Mouse (Mus musculus): ENCODE results near the gene Macrod2. TPM values are rescaled to one million over a fixed set of nuclear protein-coding genes. Genes with fewer than 3 reads are reported as not detected.

Gene Macrod2
- polyA plus RNA-seq, 1 experiment: 57.8 TPM

GRCm38 (mm10) chr2:141834156-141834782 is 1439.2 kb downstream of the Macrod2 start:
- TF ChIP-seq FLI1 (IDR thresholded peaks at IDR 0.05; ENCODE audit: low read length) (no peak), GATA1 (IDR thresholded peaks at IDR 0.05; ENCODE audit: borderline replicate concordance, low read length) (no peak)
- H3K27me3 ChIP-seq (replicated peaks): no peaks in the 10 kb centered on the region
- no peaks in the 10 kb centered on the region for H3K36me3 ChIP-seq (replicated peaks; ENCODE audit: low read length)
- no peak overlapping the region for H3K4me3 ChIP-seq (replicated peaks)
- H3K9me3 ChIP-seq: no peaks in the 10 kb centered on the region
- H3K4me1 ChIP-seq: no peaks in the 10 kb centered on the region

- no peaks in the 10 kb centered on the region for H3K27me3 ChIP-seq (replicated peaks)
- no peaks in the 10 kb centered on the region for H3K9me3 ChIP-seq
- no peak overlapping the region for H3K4me3 ChIP-seq (replicated peaks)
- H3K36me3 ChIP-seq (replicated peaks; ENCODE audit: low read length): no peaks in the 10 kb centered on the region
- H3K4me1 ChIP-seq: no peaks in the 10 kb centered on the region
- TF ChIP-seq FLI1 (IDR thresholded peaks at IDR 0.05; ENCODE audit: low read length) (no peak), GATA1 (IDR thresholded peaks at IDR 0.05; ENCODE audit: borderline replicate concordance, low read length) (no peak)
Measured at GRCm38 (mm10) chr2:141844408-141845175, 1449.5 kb downstream of the Macrod2 start.

- Histone ChIP-seq H3K27me3 (replicated peaks) (no peaks in the 10 kb centered on the region), H3K9me3 (no peaks in the 10 kb centered on the region; the same call in 1 of the 2 replicates), H3K4me1 (no peaks in the 10 kb centered on the region), H3K36me3 (replicated peaks; ENCODE audit: low read length) (no peaks in the 10 kb centered on the region), H3K4me3 (replicated peaks) (no peak overlapping the region)
- TF ChIP-seq GATA1 (IDR thresholded peaks at IDR 0.05; ENCODE audit: borderline replicate concordance, low read length) (no peak), FLI1 (IDR thresholded peaks at IDR 0.05; ENCODE audit: low read length) (no peak)
Measured at GRCm38 (mm10) chr2:141859220-141859619, 1464.1 kb downstream of the Macrod2 start.

DNA sequence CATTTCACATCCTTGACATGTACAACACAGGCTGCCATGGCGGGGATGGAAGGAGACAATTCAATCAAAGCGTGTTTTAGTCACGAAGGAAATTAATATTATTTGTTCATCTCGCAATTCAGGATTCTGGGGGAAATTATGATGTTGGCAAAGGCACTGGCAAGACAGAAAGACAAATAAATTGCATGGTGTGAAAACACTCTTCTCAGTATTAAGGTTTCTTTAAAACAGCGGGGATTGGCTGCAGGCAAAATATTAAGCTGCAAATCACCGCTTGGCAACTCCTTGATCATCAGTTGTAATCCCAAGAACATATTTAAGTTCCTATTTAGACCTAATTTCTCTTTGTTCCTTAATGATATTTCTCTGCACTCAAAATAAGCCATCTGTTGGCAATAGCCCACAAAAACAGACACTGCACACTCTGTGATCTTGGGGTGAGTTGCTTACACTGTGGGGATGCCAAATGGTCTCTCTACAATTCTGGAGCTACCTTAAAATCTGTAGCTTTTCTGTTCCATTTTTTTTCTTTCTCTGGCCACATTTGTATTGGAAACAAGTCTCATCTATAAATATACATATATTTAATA is 1466.7 kb downstream of the Macrod2 start:
- no peaks in the 10 kb centered on the region for H3K27me3 ChIP-seq (replicated peaks)
- H3K36me3 ChIP-seq (replicated peaks; ENCODE audit: low read length): no peaks in the 10 kb centered on the region
- H3K9me3 ChIP-seq: no peaks in the 10 kb centered on the region; the same call in 1 of the 2 replicates
- no peak for TF ChIP-seq FLI1 (IDR thresholded peaks at IDR 0.05; ENCODE audit: low read length)
- TF ChIP-seq GATA1 (IDR thresholded peaks at IDR 0.05; ENCODE audit: borderline replicate concordance, low read length): no peak
- no peaks in the 10 kb centered on the region for H3K4me1 ChIP-seq
- no peak overlapping the region for H3K4me3 ChIP-seq (replicated peaks)

DNA sequence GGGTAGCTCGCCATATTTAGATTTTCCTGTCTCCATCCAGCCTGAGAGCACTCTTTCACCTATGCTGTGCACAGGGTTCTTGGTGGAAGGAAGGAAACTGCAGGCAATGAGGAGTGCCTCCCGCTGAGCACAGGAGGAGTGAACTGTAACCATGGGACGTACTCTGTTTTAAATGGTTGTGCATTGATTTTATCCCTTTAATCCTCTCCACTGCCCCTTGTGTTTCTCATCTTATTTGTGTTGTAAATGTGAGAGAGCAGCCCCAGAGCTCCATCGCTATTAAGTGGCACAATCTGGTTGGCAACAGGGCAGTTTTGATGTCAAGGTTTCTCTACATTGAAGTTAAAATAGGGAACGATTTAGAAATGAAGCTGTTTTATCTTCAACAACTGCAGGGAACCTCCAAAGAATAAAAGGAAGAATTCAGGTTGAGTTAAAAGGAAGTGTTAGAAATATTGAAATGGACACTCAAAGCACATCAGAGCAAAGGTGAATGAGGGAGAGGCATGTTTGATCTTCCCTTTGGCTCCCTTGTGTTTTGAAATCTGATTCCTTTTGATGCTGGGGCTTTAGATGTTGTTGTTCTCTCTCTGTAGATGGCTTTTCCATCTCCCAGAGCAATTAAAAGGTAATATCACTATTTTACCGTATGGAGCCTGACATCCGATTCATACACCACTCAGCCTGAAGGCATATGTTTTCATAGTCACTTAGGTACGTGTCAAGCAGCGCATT is 1467.6 kb downstream of the Macrod2 start:
- Histone ChIP-seq H3K36me3 (replicated peaks; ENCODE audit: low read length) (no peaks in the 10 kb centered on the region), H3K4me1 (no peaks in the 10 kb centered on the region), H3K27me3 (replicated peaks) (no peaks in the 10 kb centered on the region), H3K4me3 (replicated peaks) (no peak overlapping the region), H3K9me3 (no peaks in the 10 kb centered on the region; the same call in 1 of the 2 replicates)
- TF ChIP-seq FLI1 (IDR thresholded peaks at IDR 0.05; ENCODE audit: low read length): no peak
- no peak for TF ChIP-seq GATA1 (IDR thresholded peaks at IDR 0.05; ENCODE audit: borderline replicate concordance, low read length)

DNA sequence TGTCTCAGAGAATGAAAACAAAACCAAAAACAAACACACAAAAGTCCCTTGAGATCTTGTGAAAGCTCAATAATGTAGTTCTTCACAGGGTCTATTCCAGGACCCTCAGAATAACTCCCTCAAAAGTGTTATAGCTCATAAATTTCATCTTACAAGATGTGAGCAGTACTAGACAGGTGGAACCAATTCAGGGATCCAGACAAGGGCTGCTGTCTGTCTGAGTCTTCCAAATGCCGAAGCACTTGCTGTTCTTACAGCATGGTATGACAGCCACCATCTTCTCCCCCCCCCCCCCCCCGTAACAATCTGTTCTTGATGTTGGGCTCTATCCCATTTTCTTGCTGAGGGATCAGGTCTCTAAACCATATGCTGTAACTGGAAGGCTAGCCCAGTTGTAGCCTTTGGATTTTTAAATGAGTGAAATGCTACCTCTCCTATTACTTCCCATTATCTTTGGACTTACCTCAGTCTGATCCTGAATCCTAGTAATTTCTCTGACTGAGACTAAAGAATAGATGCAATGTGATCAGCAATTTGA is 1468.6 kb downstream of the Macrod2 start:
- Histone ChIP-seq H3K9me3 (no peaks in the 10 kb centered on the region; the same call in 1 of the 2 replicates), H3K36me3 (replicated peaks; ENCODE audit: low read length) (no peaks in the 10 kb centered on the region), H3K4me3 (replicated peaks) (no peak overlapping the region), H3K4me1 (no peaks in the 10 kb centered on the region), H3K27me3 (replicated peaks) (no peaks in the 10 kb centered on the region)
- TF ChIP-seq FLI1 (IDR thresholded peaks at IDR 0.05; ENCODE audit: low read length): no peak
- no peak for TF ChIP-seq GATA1 (IDR thresholded peaks at IDR 0.05; ENCODE audit: borderline replicate concordance, low read length)

DNA sequence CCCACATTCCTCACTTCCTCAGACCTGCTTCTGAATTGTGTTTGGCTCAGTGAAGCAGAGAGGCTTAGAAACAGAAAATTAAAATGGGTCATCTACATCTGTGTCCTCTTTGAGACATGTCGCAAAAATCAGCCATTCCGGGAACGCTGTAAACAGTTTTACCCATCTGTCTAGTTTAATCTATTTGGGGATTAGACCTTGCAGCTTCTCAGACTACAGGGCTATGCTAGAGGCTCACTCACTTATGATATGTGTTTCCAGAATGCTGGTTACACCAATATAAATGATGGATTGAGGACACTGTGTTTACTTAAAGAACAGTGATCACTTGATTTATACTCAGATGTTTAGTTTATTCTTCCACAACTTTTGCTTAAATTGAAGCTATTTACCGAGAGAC is 1475.8 kb downstream of the Macrod2 start:
- Histone ChIP-seq H3K9me3 (0 out of 2 replicates have a peak, but pooled peaks cover 2% of the 10 kb centered on the region), H3K36me3 (replicated peaks; ENCODE audit: low read length) (no peaks in the 10 kb centered on the region), H3K4me1 (no peaks in the 10 kb centered on the region), H3K4me3 (replicated peaks) (no peak overlapping the region), H3K27me3 (replicated peaks) (no peaks in the 10 kb centered on the region)
- TF ChIP-seq FLI1 (IDR thresholded peaks at IDR 0.05; ENCODE audit: low read length) (no peak), GATA1 (IDR thresholded peaks at IDR 0.05; ENCODE audit: borderline replicate concordance, low read length) (no peak)

DNA sequence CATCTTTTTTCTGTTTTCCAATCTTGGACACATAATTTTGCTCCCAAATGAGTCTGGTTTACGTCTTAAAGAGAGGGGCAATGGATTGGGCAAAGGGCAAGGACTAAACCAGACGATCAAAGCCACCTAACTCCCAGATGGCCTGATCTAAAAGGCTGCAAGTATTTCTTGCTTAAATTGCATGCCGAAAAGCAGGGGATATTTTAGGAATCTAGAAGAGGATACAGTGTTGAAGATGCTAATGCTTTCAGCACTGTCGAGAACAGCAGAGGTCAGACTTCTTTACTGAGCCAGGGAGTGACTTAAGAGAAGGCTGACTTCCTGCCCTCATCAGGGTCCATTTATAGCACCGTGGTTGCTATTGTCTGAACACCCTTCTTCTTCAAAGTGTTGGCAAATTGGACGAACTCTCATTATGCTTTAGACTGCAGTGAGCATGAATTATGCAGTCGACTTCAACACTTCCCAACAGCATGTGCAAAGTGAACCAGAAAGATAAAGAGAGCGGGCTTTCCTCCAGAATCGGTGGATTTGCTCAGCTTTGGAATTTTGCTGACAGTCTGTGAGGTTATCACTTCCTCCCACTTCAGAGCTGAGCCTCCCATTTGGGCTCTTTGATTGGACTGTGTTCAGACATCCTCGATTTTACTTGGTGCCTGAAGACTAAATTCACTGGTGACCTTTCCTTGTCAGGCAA is 1481.2 kb downstream of the Macrod2 start:
- Histone ChIP-seq H3K4me1 (no peaks in the 10 kb centered on the region), H3K36me3 (replicated peaks; ENCODE audit: low read length) (no peaks in the 10 kb centered on the region), H3K9me3 (peaks cover 12% of the 10 kb centered on the region; the same call in 1 of the 2 replicates), H3K4me3 (replicated peaks) (no peak overlapping the region), H3K27me3 (replicated peaks) (no peaks in the 10 kb centered on the region)
- TF ChIP-seq FLI1 (IDR thresholded peaks at IDR 0.05; ENCODE audit: low read length) (no peak), GATA1 (IDR thresholded peaks at IDR 0.05; ENCODE audit: borderline replicate concordance, low read length) (no peak)

GRCm38 (mm10) chr2:141876958-141877357 is 1481.8 kb downstream of the Macrod2 start:
- no peak overlapping the region for H3K4me3 ChIP-seq (replicated peaks)
- H3K36me3 ChIP-seq (replicated peaks; ENCODE audit: low read length): no peaks in the 10 kb centered on the region
- no peaks in the 10 kb centered on the region for H3K4me1 ChIP-seq
- H3K27me3 ChIP-seq (replicated peaks): no peaks in the 10 kb centered on the region
- H3K9me3 ChIP-seq: peaks cover 12% of the 10 kb centered on the region; the same call in 1 of the 2 replicates
- no peak for TF ChIP-seq FLI1 (IDR thresholded peaks at IDR 0.05; ENCODE audit: low read length)
- no peak for TF ChIP-seq GATA1 (IDR thresholded peaks at IDR 0.05; ENCODE audit: borderline replicate concordance, low read length)

Measured in megakaryocyte, embryonic 14.5 days (primary cell).